Comparison of ENCODE assay signal across 25 mouse cellular contexts in genomic region chr5:30203216-30203885, GRCm38 (mm10). TPM values are rescaled to one million over a fixed set of nuclear protein-coding genes. Genes with fewer than 3 reads are reported as not detected.
"Had no signal": no experiment of that assay in that cellular context is flagged by ENCODE, and none has a peak within 500 bp of the region (broad histone marks: within the 10 kb centered on the region; RNA-seq: fewer than 3 reads in every experiment).

No protein-coding gene starts in this region.

- H3K9ac ChIP-seq: heart, embryonic 12.5 days; hindbrain, embryonic 13.5 days; hindbrain, embryonic 15.5 days; limb, embryonic 12.5 days; liver, embryonic 13.5 days had no signal

- H3K27me3 ChIP-seq: heart, embryonic 12.5 days; hindbrain, embryonic 13.5 days; hindbrain, embryonic 15.5 days; limb, embryonic 12.5 days; liver, embryonic 13.5 days had no signal

- H3K9me3 ChIP-seq: heart, embryonic 12.5 days; hindbrain, embryonic 10.5 days; hindbrain, embryonic 13.5 days; hindbrain, embryonic 15.5 days; limb, embryonic 10.5 days; limb, embryonic 12.5 days; liver, embryonic 13.5 days had no signal

- H3K36me3 ChIP-seq: heart, embryonic 12.5 days; hindbrain, embryonic 10.5 days; hindbrain, embryonic 13.5 days; hindbrain, embryonic 15.5 days; limb, embryonic 10.5 days; limb, embryonic 12.5 days; liver, embryonic 13.5 days had no signal

- H3K4me2 ChIP-seq: heart, embryonic 12.5 days; hindbrain, embryonic 13.5 days; hindbrain, embryonic 15.5 days; limb, embryonic 12.5 days; liver, embryonic 11.5 days; liver, embryonic 13.5 days had no signal

- H3K4me3 ChIP-seq: gastrocnemius, adult 2 months; heart, adult 2 months; heart, embryonic 12.5 days; hindbrain, embryonic 10.5 days; hindbrain, embryonic 13.5 days; hindbrain, embryonic 15.5 days; layer of hippocampus, adult 2 months; left cerebral cortex, adult 2 months; limb, embryonic 10.5 days; limb, embryonic 12.5 days; liver, embryonic 13.5 days had no signal

- H3K4me1 ChIP-seq: hindbrain, embryonic 13.5 days had no signal

- ATAC-seq: hindbrain, postnatal 0 days; intestine, postnatal 0 days had no signal

- DNase-seq: gastrocnemius, adult 2 months; gastrocnemius, postnatal 10 days; gastrocnemius, postnatal 25 days; heart, adult 2 months; heart, postnatal 10 days; heart, postnatal 4 days; kidney, adult 18-20 months; kidney, adult 8-10 months; kidney, postnatal 10 days; kidney, postnatal 25 days; kidney, postnatal 4 days; liver; liver, embryonic 13.5 days had no signal

- H3K27ac ChIP-seq: gastrocnemius, adult 2 months; heart, adult 2 months; hindbrain, embryonic 10.5 days; hindbrain, embryonic 13.5 days; hindbrain, embryonic 15.5 days; hindbrain, postnatal 0 days; layer of hippocampus, adult 2 months; left cerebral cortex, adult 2 months; limb, embryonic 10.5 days; limb, embryonic 12.5 days; liver, embryonic 13.5 days had no signal

RNA-seq across cellular contexts. Expression of gene Adgrf3, which starts 2.2 kb away (rescaled TPM):
- polyA plus RNA-seq: frontal cortex, adult 2 months; hindbrain, embryonic 10.5 days; hindbrain, embryonic 13.5 days; hindbrain, embryonic 15.5 days; hindbrain, postnatal 0 days; limb, embryonic 10.5 days; limb, embryonic 12.5 days; liver, embryonic 11.5 days; liver, embryonic 13.5 days had no signal
